Mouse (Mus musculus): ENCODE measurements around the gene Tbc1d22a. TPM values are rescaled to one million over a fixed set of nuclear protein-coding genes. Genes with fewer than 3 reads are reported as not detected.

Tbc1d22a gene
- total and polyA plus RNA-seq, 2 experiments from 2014 or later, result 9.7 to 31.4 TPM

GRCm38 (mm10) chr15:86231170-86231569 is 16.9 kb downstream of the Tbc1d22a start:
- H3K4me2 ChIP-seq (ENCODE audit: low read depth, low read length), result no peak overlapping the region
- DNase-seq (ENCODE audit: low spot score), result no peak
- H3K9me3 ChIP-seq (replicated peaks; ENCODE audit: control insufficient read depth, low read length), result no peaks in the 10 kb centered on the region
- no peaks in the 10 kb centered on the region for H3K27me3 ChIP-seq (ENCODE audit: control insufficient read depth, insufficient read depth, low read length)
- no peak for TF ChIP-seq EP300 (IDR thresholded peaks at IDR 0.05; ENCODE audit: low read depth)
- no peak for TF ChIP-seq CTCF (IDR thresholded peaks at IDR 0.05; ENCODE audit: low read depth)
- no peak overlapping the region for H3K27ac ChIP-seq (ENCODE audit: low read depth)
- no peak for ATAC-seq (ENCODE audit: insufficient read depth, low read depth)
- H3K36me3 ChIP-seq (replicated peaks; ENCODE audit: control insufficient read depth, insufficient read depth, low read length), result peaks cover 4% of the 10 kb centered on the region; the same call in 1 of the 2 replicates
- H3K9ac ChIP-seq (replicated peaks; ENCODE audit: low read depth, low read length), result no peak overlapping the region
- 95% methylated on average over 1 of the region's 1 CpGs for WGBS
- H3K4me1 ChIP-seq (ENCODE audit: control insufficient read depth, insufficient read depth), result peaks cover 23% of the 10 kb centered on the region
- no peak overlapping the region for H3K4me3 ChIP-seq (ENCODE audit: low read depth, low read length)

GRCm38 (mm10) chr15:86231831-86232512 is 17.7 kb downstream of the Tbc1d22a start:
- TF ChIP-seq CTCF (IDR thresholded peaks at IDR 0.05; ENCODE audit: low read depth) (no peak), EP300 (IDR thresholded peaks at IDR 0.05; ENCODE audit: low read depth) (no peak)
- Histone ChIP-seq H3K4me2 (ENCODE audit: low read depth, low read length) (no peak overlapping the region), H3K36me3 (replicated peaks; ENCODE audit: control insufficient read depth, insufficient read depth, low read length) (peaks cover 4% of the 10 kb centered on the region; the same call in 1 of the 2 replicates), H3K27ac (ENCODE audit: low read depth) (no peak overlapping the region), H3K27me3 (ENCODE audit: control insufficient read depth, insufficient read depth, low read length) (no peaks in the 10 kb centered on the region), H3K4me3 (ENCODE audit: low read depth, low read length) (no peak overlapping the region), H3K4me1 (ENCODE audit: control insufficient read depth, insufficient read depth) (peaks cover 23% of the 10 kb centered on the region), H3K9ac (replicated peaks; ENCODE audit: low read depth, low read length) (no peak overlapping the region; the same call in 1 of the 2 replicates), H3K9me3 (replicated peaks; ENCODE audit: control insufficient read depth, low read length) (no peaks in the 10 kb centered on the region)
- ATAC-seq (ENCODE audit: insufficient read depth, low read depth) (no peak), DNase-seq (ENCODE audit: low spot score) (no peak)
- WGBS, result 42% methylated on average over 7 of the region's 7 CpGs

DNA sequence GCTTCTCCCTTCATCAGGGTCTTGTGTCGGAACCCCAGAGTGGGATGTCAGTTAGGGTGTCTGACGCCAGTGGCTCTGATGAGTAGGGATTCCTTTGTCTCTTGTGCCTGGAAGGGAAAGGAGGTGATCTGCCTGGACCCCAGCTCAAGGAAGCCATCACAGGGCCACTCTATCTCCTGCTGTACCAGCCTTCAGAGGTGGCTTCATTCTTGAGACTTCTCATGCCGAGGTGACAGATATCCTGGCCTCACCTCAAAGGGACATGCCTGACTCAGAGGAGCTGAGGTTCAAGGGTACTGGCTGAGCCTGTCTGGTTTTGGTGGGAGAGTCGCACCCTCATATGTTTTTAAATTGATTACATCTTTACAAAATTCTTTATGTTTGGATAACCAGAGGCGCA is 19.7 kb downstream of the Tbc1d22a start:
- Histone ChIP-seq H3K27ac (ENCODE audit: low read depth) (0 out of 2 replicates have a peak overlapping the region, but pooled peaks have one; percentile 46), H3K4me2 (ENCODE audit: low read depth, low read length) (no peak overlapping the region), H3K27me3 (ENCODE audit: control insufficient read depth, insufficient read depth, low read length) (no peaks in the 10 kb centered on the region), H3K36me3 (replicated peaks; ENCODE audit: control insufficient read depth, insufficient read depth, low read length) (peaks cover 5% of the 10 kb centered on the region; the same call in 1 of the 2 replicates), H3K9me3 (replicated peaks; ENCODE audit: control insufficient read depth, low read length) (no peaks in the 10 kb centered on the region), H3K9ac (replicated peaks; ENCODE audit: low read depth, low read length) (no peak overlapping the region), H3K4me1 (ENCODE audit: control insufficient read depth, insufficient read depth) (peaks cover 23% of the 10 kb centered on the region), H3K4me3 (ENCODE audit: low read depth, low read length) (no peak overlapping the region)
- DNase-seq (ENCODE audit: low spot score) (no peak), ATAC-seq (ENCODE audit: insufficient read depth, low read depth) (no peak)
- TF ChIP-seq EP300 (IDR thresholded peaks at IDR 0.05; ENCODE audit: low read depth) (no peak), CTCF (IDR thresholded peaks at IDR 0.05; ENCODE audit: low read depth) (no peak)
- 84% methylated on average over 5 of the region's 5 CpGs for WGBS

- 65% methylated on average over 22 of the region's 22 CpGs for WGBS
- TF ChIP-seq CTCF (IDR thresholded peaks at IDR 0.05; ENCODE audit: low read depth) (no peak), EP300 (IDR thresholded peaks at IDR 0.05; ENCODE audit: low read depth) (no peak)
- peaks cover 23% of the 10 kb centered on the region for H3K4me1 ChIP-seq (ENCODE audit: control insufficient read depth, insufficient read depth)
- ATAC-seq (ENCODE audit: insufficient read depth, low read depth) (peak; percentile 52), DNase-seq (ENCODE audit: low spot score) (peak; percentile 55)
- H3K9ac ChIP-seq (replicated peaks; ENCODE audit: low read depth, low read length), result no peak overlapping the region
- no peaks in the 10 kb centered on the region for H3K9me3 ChIP-seq (replicated peaks; ENCODE audit: control insufficient read depth, low read length)
- H3K27me3 ChIP-seq (ENCODE audit: control insufficient read depth, insufficient read depth, low read length), result no peaks in the 10 kb centered on the region
- no peak overlapping the region for H3K4me3 ChIP-seq (ENCODE audit: low read depth, low read length)
- H3K36me3 ChIP-seq (replicated peaks; ENCODE audit: control insufficient read depth, insufficient read depth, low read length), result peaks cover 12% of the 10 kb centered on the region; the same call in 1 of the 2 replicates
- no peak overlapping the region for H3K4me2 ChIP-seq (ENCODE audit: low read depth, low read length)
- peak overlapping the region; percentile 46 for H3K27ac ChIP-seq (ENCODE audit: low read depth)
Observed at GRCm38 (mm10) chr15:86234517-86235441, 20.5 kb downstream of the Tbc1d22a start.

DNA sequence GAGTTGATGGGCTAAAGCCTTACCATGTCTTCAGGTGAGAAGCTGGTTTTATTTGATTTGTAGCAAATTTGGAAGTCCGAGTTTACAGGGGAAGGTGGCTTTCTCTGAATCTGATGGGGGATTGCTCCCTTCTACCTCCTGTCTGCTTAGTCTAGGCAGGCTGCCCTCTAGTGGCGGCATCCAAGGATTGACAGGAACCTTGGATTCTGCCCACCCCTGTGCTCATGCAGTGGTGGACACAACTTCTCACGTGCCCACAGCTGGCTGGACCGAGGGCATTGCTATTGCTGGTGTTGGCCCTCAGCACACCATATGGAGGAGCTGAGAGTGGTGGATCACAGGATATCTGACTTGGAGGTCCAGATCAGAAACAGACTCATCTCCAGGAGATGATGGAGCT is 22.0 kb downstream of the Tbc1d22a start:
- no peak overlapping the region for H3K27ac ChIP-seq (ENCODE audit: low read depth)
- 27% methylated on average over 4 of the region's 4 CpGs for WGBS
- H3K4me1 ChIP-seq (ENCODE audit: control insufficient read depth, insufficient read depth), result peaks cover 23% of the 10 kb centered on the region
- no peak overlapping the region for H3K4me3 ChIP-seq (ENCODE audit: low read depth, low read length)
- no peaks in the 10 kb centered on the region for H3K9me3 ChIP-seq (replicated peaks; ENCODE audit: control insufficient read depth, low read length)
- ATAC-seq (ENCODE audit: insufficient read depth, low read depth) (no peak), DNase-seq (ENCODE audit: low spot score) (peak; percentile 22)
- peak; percentile 68 for TF ChIP-seq CTCF (IDR thresholded peaks at IDR 0.05; ENCODE audit: low read depth)
- TF ChIP-seq EP300 (IDR thresholded peaks at IDR 0.05; ENCODE audit: low read depth), result no peak
- H3K9ac ChIP-seq (replicated peaks; ENCODE audit: low read depth, low read length), result no peak overlapping the region
- peaks cover 17% of the 10 kb centered on the region; the same call in 1 of the 2 replicates for H3K36me3 ChIP-seq (replicated peaks; ENCODE audit: control insufficient read depth, insufficient read depth, low read length)
- no peaks in the 10 kb centered on the region for H3K27me3 ChIP-seq (ENCODE audit: control insufficient read depth, insufficient read depth, low read length)
- H3K4me2 ChIP-seq (ENCODE audit: low read depth, low read length), result no peak overlapping the region

Data from heart, postnatal 0 days (tissue).